Mouse (Mus musculus) brain, embryonic 14.5 days (tissue): ENCODE data around the gene Fam189a1. TPM values are rescaled to one million over a fixed set of nuclear protein-coding genes. Genes with fewer than 3 reads are reported as not detected.

Source experiments
- DNase-seq: peaks from one replicate; pipeline ENCODE4 v3.0.0-alpha.2; 2011; ENCODE audit warnings: low read depth
- CTCF ChIP-seq: fragments of 200-500 bp; IDR thresholded peaks from 2 replicates; pipeline ENCODE4 v1.5.1; 2012; ENCODE audit warnings: inconsistent platforms, mild to moderate bottlenecking, moderate library complexity, borderline replicate concordance; ENCODE audit not compliant: insufficient read depth, insufficient read length; ENCODE audit errors: extremely low read depth
- POLR2A ChIP-seq: fragments of 200-500 bp; IDR thresholded peaks from 2 replicates; pipeline ENCODE4 v1.6.1; 2012; ENCODE audit warnings: mild to moderate bottlenecking, inconsistent platforms, borderline replicate concordance; ENCODE audit not compliant: poor library complexity, insufficient read depth, insufficient read length, severe bottlenecking; ENCODE audit errors: extremely low read depth
- polyA plus RNA-seq: library from polyadenylated mRNA; depleted of rRNA; stranded (reverse); fragments of >200 nt; gene quantifications from 2 replicates; pipeline ENCODE4 v1.2.3, GENCODE M21; 2012

Gene Fam189a1
- polyA plus RNA-seq, 1 experiment, result 34.3 TPM

DNA sequence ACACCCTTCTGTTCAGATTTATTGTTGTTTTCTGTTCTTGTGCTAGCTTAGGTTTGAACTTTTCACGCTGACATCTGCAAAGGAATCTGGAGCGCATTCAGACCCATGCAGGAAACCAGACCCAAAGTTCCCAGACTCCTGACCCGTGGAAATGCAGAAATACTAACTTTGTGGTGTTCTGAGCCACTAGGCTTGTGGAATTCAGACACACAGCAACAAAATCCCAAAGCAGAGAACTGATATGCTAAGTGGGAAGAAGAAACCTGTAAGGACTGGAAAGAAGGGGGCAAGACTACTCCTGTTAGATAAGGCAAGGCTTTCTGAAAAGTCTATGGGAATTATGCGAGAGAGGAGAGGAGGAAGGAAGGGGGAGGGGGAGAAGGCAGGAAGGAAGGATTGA lies 167.0 kb downstream of the Fam189a1 start:
- DNase-seq, result no peak
- TF ChIP-seq CTCF (no peak), POLR2A (no peak)

DNA sequence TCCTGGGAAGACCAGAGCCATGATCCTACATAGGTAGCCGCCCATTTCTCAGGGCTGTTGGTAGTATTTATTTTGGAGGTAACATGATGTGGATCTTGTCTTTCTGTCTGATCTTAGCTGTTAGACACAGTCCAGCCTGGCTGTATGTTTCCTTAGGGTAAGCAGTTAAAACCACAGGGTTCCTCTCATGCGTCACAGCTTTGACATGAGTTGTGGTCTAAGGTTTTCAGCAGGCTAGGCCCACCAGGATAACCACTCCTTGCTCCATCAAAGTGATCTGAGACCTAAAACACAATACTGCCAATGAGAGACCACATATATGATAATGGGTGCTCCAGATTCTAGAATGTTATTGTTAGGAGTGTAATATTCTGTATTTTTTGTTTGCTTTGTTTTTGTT lies 168.4 kb downstream of the Fam189a1 start:
- no peak for DNase-seq
- TF ChIP-seq CTCF, result no peak
- TF ChIP-seq POLR2A, result no peak

DNA sequence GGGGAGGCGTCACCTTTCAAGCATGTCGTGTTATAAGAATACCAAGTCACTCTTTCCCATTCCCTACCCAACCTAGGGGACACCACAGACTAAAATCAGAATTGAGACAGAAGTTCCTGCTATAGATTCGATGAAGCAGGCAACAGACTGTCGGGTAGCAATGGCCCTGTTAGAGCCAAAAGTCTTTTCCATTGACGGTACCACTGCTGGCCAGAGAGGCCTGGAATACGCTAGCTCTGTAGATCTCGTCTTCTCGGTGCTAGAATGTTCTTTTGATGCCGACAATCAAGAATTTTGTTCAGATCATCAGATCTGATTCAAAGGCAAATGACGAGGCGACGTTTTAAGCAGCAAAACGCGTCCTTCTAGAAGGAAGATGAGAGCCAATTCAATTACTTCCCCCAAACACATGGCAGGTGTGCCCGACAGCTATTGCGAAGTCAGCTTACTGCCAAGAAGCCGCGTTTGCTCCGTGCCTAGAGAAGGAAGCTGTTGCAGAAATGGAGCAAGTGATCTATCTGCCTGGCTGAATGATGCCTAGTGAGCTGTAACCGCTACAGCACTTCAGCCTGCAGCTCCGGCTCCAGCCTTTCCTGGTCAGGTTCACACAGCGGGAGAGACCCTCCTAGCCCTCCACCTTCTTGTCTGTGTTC lies 171.8 kb downstream of the Fam189a1 start:
- DNase-seq, result peak; percentile 76
- no peak for TF ChIP-seq CTCF
- no peak for TF ChIP-seq POLR2A

DNA sequence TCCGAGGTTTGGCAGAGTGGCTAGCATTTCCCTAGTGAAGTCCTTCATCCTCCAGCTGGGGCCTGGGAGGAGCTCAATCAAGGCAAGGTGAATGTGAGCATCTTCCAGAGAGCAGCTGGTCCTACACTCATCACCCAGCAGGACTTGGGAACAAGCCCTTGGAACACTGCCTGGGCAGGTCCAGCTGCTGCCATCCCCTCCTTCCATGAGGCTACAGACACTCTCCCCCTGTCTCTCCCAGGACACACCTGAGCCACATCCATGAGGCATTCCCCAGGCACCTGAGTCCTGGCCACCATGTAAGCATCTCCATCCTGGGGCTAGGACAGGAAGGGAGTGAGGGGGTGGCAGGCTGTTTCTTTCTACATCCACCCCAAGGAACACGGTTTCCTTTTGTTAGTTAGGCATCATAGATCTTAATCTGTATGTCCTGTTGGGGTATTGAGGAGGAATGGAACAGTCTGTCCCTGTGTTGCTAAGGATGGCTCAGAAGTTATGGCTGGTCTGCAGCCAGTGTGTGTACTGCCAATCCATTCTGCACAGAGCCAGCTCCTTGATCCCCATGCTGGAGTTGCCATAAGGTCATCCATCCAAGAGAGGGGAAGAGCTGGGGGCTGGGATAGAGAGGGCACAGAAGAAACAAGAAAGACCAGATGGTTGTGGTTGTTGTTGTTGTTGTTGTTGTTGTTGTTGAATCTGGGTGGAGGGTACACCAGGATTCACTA lies 174.7 kb downstream of the Fam189a1 start:
- DNase-seq, result peak; percentile 32
- TF ChIP-seq CTCF, result no peak
- no peak for TF ChIP-seq POLR2A

DNA sequence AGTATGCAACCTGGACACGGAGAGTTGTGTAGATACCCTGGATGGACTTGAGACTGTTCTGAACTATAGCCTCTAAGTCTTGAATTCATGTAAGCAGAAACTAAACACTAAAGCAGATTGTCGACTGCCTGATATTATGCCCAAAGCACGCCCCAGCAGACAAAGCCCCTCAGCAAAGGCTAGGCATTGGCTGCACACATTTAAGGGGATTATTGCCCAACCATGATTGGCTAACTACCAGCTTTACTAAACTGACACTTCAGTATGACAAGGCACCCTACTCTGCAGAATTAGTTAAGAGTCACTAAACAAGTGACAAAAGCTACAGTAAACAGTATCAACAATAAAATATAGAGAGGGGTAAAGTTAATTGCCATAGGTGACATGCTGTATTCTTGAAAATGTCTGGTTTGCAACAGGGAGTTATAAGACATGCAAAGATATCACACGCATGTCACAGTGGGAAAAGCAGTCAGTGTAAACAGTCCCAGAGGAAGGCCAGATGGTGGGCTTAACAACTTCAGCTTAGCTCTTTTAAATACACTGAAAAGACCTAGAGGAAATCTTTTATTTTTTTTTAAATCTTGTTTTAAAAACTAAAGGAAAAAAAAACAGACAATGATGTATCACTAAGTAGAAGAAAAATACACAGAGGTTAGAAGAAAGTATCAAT lies 182.6 kb downstream of the Fam189a1 start:
- peak; percentile 66 for DNase-seq

DNA sequence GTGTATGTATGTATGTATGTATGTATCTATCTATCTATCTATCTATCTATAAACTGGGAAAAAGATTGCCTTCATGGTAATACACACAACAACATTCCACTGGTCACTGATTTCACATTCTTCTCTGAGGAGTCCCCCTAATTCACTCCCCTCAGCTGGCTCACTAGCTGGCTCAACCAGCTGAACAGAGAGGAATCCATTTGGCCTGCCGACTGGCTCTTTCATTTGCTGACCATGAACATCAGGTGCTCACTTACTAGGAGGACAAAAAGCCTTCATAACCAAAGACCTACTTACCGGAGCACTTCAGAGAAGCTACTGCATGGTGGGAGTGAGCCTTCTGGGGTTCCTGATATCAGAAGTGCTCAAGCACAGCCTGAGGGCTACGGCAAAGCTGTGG lies 194.2 kb downstream of the Fam189a1 start:
- TF ChIP-seq CTCF (no peak), POLR2A (no peak)
- DNase-seq, result no peak

More for the DNA sequence above, 182.6 kb downstream of the Fam189a1 start:
- no peak for TF ChIP-seq POLR2A
- TF ChIP-seq CTCF, result no peak

DNA sequence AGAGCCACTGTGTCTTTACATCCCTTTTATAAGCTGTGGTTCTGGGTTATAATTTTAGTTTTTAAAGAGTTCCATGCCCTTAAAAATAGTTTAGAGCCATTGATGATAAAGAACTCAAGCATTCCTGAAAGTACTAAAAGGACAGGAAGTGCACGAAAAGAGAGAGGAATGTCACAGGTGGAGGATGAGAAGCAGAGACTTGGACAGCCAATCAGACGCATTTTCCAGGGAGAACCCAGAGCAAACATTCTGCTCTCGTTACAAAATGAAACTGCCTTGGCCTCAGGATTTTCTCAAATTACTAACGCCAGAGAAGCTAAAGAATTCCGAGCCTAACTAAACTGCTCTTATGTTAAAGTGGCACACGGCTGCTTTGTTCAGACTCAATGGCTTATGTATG lies 197.3 kb downstream of the Fam189a1 start:
- no peak for DNase-seq
- no peak for TF ChIP-seq CTCF
- no peak for TF ChIP-seq POLR2A

DNA sequence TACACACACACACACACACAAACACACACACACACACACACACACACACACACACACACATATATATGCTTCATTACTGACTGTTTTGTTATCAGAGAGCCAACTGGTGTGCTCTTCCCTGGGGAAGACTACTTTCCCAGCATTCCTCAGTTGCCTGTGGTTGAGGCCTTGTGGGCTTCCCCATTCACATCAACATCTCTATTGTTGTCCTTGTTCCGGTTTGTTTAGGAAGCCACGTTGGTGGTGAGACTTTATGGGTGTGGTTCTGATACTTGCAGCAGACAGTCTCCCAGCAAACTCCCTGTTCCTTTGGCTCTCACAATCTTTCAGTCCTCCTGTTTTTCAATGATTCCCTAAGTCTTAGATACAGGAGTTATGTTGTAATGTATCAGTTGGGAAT lies 204.2 kb downstream of the Fam189a1 start:
- no peak for DNase-seq
- TF ChIP-seq POLR2A (no peak), CTCF (no peak)

DNA sequence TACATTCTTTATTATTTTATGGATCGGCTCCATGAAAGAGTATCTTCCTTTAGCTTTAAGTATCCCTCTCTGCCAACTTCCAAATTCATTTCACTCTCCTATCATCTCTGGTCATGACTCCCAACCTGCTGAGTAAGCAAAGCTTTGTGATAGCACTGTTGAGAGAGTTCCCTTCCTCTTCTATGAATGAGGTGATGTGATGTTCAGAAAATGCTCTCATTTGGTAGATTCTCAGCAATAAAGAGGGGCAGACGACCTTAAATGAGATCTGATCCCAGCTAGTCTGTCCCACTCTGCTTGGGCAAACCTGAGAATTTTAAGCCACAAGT lies 205.6 kb downstream of the Fam189a1 start:
- TF ChIP-seq CTCF, result no peak
- no peak for DNase-seq

DNA sequence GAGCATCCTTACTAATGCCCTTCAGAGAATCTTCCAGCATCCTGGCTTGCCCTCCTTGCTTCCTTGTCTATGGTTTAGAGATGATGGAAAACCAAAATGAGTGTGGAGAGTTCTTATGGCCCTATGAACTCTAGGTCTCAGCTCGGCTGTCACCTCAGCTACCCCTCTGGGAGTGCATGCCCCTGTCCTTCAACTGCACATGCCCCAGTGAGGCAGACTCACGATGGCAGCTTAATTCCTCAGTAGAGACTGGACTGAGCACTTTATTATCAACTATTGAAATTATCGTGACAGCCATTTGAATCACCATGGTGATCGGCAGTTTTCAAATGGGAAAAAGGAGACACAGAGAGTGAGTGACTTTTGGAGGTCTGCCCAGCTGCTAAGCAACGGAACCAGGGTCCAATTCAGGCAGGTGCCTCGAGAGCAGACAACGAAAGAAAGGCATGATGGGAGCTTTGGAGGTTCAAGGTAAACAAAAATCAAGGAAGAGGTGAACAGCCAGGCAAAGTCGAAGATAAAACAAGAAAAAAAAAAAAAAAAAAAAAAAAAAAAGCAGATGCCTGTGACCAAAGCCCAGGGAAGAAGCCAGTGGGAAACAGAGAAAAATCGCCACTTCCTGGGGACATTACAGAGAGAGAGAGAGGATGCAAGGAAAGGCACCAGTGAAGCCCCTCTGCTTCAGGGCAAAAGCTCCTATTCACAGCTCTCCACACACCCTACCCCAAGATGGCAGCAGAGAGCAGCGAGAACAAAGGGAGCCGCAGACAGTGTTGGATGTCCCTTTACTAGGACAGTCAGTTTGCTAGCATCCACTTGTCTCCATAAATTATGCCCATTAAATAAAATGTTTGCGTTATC lies 206.2 kb downstream of the Fam189a1 start:
- peak; percentile 76 for DNase-seq
- TF ChIP-seq POLR2A (no peak), CTCF (peak; percentile 76)

DNA sequence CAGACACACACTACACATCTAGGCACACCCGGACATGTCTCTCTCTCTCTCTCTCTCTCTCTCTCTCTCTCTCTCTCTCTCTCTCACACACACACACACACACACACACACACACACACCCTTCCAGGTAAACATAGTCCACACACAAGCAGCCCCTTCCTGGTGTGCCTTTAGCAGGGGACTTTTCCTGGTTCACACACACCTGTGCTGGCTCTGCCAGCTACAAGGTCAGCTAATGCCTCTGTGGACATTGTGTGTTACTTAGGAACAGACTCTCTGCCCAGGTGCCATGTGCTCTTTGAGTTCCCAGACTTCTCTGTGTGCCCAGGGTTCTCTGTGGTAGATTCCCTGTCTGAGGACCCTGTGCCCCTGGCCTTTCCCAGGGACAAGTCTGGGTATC lies 206.9 kb downstream of the Fam189a1 start:
- no peak for DNase-seq
- TF ChIP-seq CTCF (no peak), POLR2A (no peak)

DNA sequence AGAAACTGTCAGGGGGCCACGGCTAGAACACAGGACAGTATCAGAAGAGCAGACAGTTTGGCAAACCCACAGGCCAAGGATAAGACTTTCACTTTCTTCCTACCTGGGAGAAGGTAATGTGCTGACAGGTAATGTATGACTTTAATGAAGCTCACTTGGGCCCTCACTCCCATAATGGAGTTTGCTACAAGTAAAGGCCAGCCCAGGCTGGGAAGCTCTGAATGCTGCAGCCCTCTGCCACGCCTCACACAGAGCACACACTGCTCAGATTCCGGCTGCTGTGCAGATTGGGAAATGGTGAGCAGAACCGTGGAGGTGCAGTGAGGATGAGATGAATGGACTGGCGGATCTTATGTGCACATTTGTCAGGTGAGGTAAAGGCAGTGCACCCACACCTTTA lies 211.7 kb downstream of the Fam189a1 start:
- TF ChIP-seq POLR2A (no peak), CTCF (no peak)
- no peak for DNase-seq
